Mouse (Mus musculus): ENCODE measurements around the gene 1700001C19Rik. TPM values are rescaled to one million over a fixed set of nuclear protein-coding genes. Genes with fewer than 3 reads are reported as not detected.

The 1700001C19Rik gene
- polyA plus RNA-seq, 1 experiment from 2014 or later: 0.45 TPM

DNA sequence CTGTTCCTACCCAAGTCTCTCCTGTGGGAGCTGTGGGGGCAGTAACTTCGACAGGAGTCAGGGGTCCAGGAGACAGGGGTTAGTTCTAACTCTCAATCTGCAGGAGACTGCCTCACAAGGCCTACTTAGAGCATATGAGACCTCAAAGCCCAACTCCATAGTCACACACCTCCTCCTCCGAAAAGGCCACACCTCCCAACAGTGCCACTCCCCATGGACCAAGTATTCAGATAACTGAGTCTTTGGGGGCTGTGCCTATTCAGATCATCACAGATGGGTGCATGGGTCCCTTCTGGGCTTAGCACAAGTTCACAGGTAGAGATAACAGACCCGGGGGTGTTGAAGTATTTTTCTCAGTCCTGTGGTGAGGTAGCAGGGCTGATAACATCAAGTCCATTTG, 24.5 kb upstream of the 1700001C19Rik start:
- Histone ChIP-seq H3K27ac (replicated peaks) (peak overlapping the region; percentile 18; the same call in 1 of the 2 replicates), H3K4me2 (replicated peaks; ENCODE audit: low read depth) (no peak overlapping the region), H3K36me3 (ENCODE audit: control insufficient read depth, insufficient read depth, low read length) (no peaks in the 10 kb centered on the region), H3K9ac (ENCODE audit: low read length) (0 out of 2 replicates have a peak overlapping the region, but pooled peaks have one; percentile 27), H3K27me3 (ENCODE audit: control insufficient read depth, insufficient read depth, low read length) (no peaks in the 10 kb centered on the region), H3K4me1 (replicated peaks; ENCODE audit: control insufficient read depth, insufficient read depth) (0 out of 2 replicates have a peak, but pooled peaks cover 3% of the 10 kb centered on the region), H3K9me3 (ENCODE audit: control insufficient read depth, low read length) (no peaks in the 10 kb centered on the region), H3K4me3 (ENCODE audit: low read depth, low read length) (no peak overlapping the region)
- TF ChIP-seq EP300 (optimal IDR thresholded peaks at IDR 0.05) (no peak), CTCF (IDR thresholded peaks at IDR 0.05; ENCODE audit: low read depth) (no peak)
- WGBS: 46% methylated on average over 3 of the region's 3 CpGs
- ATAC-seq (ENCODE audit: low FRiP score, low TSS enrichment) (no peak), DNase-seq (ENCODE audit: low spot score) (peak; percentile 19)

GRCm38 (mm10) chr17:47459341-47459919, 22.3 kb upstream of the 1700001C19Rik start:
- no peaks in the 10 kb centered on the region for H3K36me3 ChIP-seq (ENCODE audit: control insufficient read depth, insufficient read depth, low read length)
- no peak overlapping the region for H3K4me2 ChIP-seq (replicated peaks; ENCODE audit: low read depth)
- WGBS: 42% methylated on average over 3 of the region's 3 CpGs
- no peak for TF ChIP-seq CTCF (IDR thresholded peaks at IDR 0.05; ENCODE audit: low read depth)
- no peak for ATAC-seq (ENCODE audit: low FRiP score, low TSS enrichment)
- DNase-seq (ENCODE audit: low spot score): no peak
- no peaks in the 10 kb centered on the region for H3K27me3 ChIP-seq (ENCODE audit: control insufficient read depth, insufficient read depth, low read length)
- no peak overlapping the region for H3K4me3 ChIP-seq (ENCODE audit: low read depth, low read length)
- H3K9me3 ChIP-seq (ENCODE audit: control insufficient read depth, low read length): no peaks in the 10 kb centered on the region
- 0 out of 2 replicates have a peak, but pooled peaks cover 3% of the 10 kb centered on the region for H3K4me1 ChIP-seq (replicated peaks; ENCODE audit: control insufficient read depth, insufficient read depth)
- H3K27ac ChIP-seq (replicated peaks): no peak overlapping the region
- no peak overlapping the region for H3K9ac ChIP-seq (ENCODE audit: low read length)

DNA sequence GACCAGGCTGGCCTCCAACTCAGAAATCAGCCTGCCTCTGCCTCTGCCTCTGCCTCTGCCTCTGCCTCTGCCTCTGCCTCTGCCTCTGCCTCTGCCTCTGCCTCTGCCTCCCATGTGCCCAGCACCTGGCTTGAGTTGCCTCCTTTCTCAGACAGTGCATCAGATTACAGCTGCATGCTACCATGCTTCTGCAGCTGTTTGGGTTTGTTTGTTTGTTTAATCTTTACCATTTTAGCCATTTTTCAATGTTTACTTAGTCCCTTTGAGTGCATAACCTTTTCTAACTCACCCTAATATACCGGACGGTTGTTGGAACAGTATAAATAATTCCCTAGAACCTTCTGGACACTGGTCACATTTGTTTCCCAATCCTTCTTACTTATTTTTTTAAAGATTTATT, 21.8 kb upstream of the 1700001C19Rik start:
- H3K4me2 ChIP-seq (replicated peaks; ENCODE audit: low read depth): no peak overlapping the region
- H3K9me3 ChIP-seq (ENCODE audit: control insufficient read depth, low read length): no peaks in the 10 kb centered on the region
- H3K4me1 ChIP-seq (replicated peaks; ENCODE audit: control insufficient read depth, insufficient read depth): 0 out of 2 replicates have a peak, but pooled peaks cover 3% of the 10 kb centered on the region
- H3K36me3 ChIP-seq (ENCODE audit: control insufficient read depth, insufficient read depth, low read length): no peaks in the 10 kb centered on the region
- no peak for TF ChIP-seq EP300 (optimal IDR thresholded peaks at IDR 0.05)
- no peak for TF ChIP-seq CTCF (IDR thresholded peaks at IDR 0.05; ENCODE audit: low read depth)
- no peak overlapping the region for H3K27ac ChIP-seq (replicated peaks)
- DNase-seq (ENCODE audit: low spot score) (no peak), ATAC-seq (ENCODE audit: low FRiP score, low TSS enrichment) (no peak)
- no peak overlapping the region for H3K4me3 ChIP-seq (ENCODE audit: low read depth, low read length)
- WGBS: 61% methylated on average over 2 of the region's 2 CpGs
- no peaks in the 10 kb centered on the region for H3K27me3 ChIP-seq (ENCODE audit: control insufficient read depth, insufficient read depth, low read length)
- no peak overlapping the region for H3K9ac ChIP-seq (ENCODE audit: low read length)

- Histone ChIP-seq H3K4me2 (replicated peaks; ENCODE audit: low read depth) (no peak overlapping the region), H3K4me1 (replicated peaks; ENCODE audit: control insufficient read depth, insufficient read depth) (0 out of 2 replicates have a peak, but pooled peaks cover 3% of the 10 kb centered on the region), H3K36me3 (ENCODE audit: control insufficient read depth, insufficient read depth, low read length) (no peaks in the 10 kb centered on the region), H3K4me3 (ENCODE audit: low read depth, low read length) (no peak overlapping the region), H3K9me3 (ENCODE audit: control insufficient read depth, low read length) (no peaks in the 10 kb centered on the region), H3K27me3 (ENCODE audit: control insufficient read depth, insufficient read depth, low read length) (no peaks in the 10 kb centered on the region), H3K9ac (ENCODE audit: low read length) (no peak overlapping the region), H3K27ac (replicated peaks) (no peak overlapping the region)
- WGBS: 70% methylated on average over 13 of the region's 13 CpGs
- ATAC-seq (ENCODE audit: low FRiP score, low TSS enrichment) (no peak), DNase-seq (ENCODE audit: low spot score) (peak; percentile 13)
- no peak for TF ChIP-seq CTCF (IDR thresholded peaks at IDR 0.05; ENCODE audit: low read depth)
- no peak for TF ChIP-seq EP300 (optimal IDR thresholded peaks at IDR 0.05)
Measured at GRCm38 (mm10) chr17:47458310-47458709, 21.1 kb upstream of the 1700001C19Rik start.

GRCm38 (mm10) chr17:47454675-47455074, 17.5 kb upstream of the 1700001C19Rik start:
- Histone ChIP-seq H3K4me3 (ENCODE audit: low read depth, low read length) (no peak overlapping the region), H3K36me3 (ENCODE audit: control insufficient read depth, insufficient read depth, low read length) (no peaks in the 10 kb centered on the region), H3K27me3 (ENCODE audit: control insufficient read depth, insufficient read depth, low read length) (no peaks in the 10 kb centered on the region), H3K27ac (replicated peaks) (peak overlapping the region; percentile 0; the same call in 1 of the 2 replicates), H3K9ac (ENCODE audit: low read length) (no peak overlapping the region), H3K4me1 (replicated peaks; ENCODE audit: control insufficient read depth, insufficient read depth) (peaks cover 11% of the 10 kb centered on the region), H3K4me2 (replicated peaks; ENCODE audit: low read depth) (no peak overlapping the region), H3K9me3 (ENCODE audit: control insufficient read depth, low read length) (no peaks in the 10 kb centered on the region)
- DNase-seq (ENCODE audit: low spot score): peak; percentile 52
- TF ChIP-seq CTCF (IDR thresholded peaks at IDR 0.05; ENCODE audit: low read depth) (no peak), EP300 (optimal IDR thresholded peaks at IDR 0.05) (no peak)
- ATAC-seq (ENCODE audit: low FRiP score, low TSS enrichment): peak; percentile 25; the same call in 1 of the 2 replicates
- WGBS: 39% methylated on average over 8 of the region's 8 CpGs

GRCm38 (mm10) chr17:47452886-47453285, 15.7 kb upstream of the 1700001C19Rik start:
- no peak for TF ChIP-seq EP300 (optimal IDR thresholded peaks at IDR 0.05)
- no peak for TF ChIP-seq CTCF (IDR thresholded peaks at IDR 0.05; ENCODE audit: low read depth)
- no peak overlapping the region for H3K4me3 ChIP-seq (ENCODE audit: low read depth, low read length)
- H3K4me1 ChIP-seq (replicated peaks; ENCODE audit: control insufficient read depth, insufficient read depth): peaks cover 14% of the 10 kb centered on the region
- DNase-seq (ENCODE audit: low spot score): peak; percentile 19
- no peaks in the 10 kb centered on the region for H3K27me3 ChIP-seq (ENCODE audit: control insufficient read depth, insufficient read depth, low read length)
- no peaks in the 10 kb centered on the region for H3K9me3 ChIP-seq (ENCODE audit: control insufficient read depth, low read length)
- no peaks in the 10 kb centered on the region for H3K36me3 ChIP-seq (ENCODE audit: control insufficient read depth, insufficient read depth, low read length)
- H3K9ac ChIP-seq (ENCODE audit: low read length): no peak overlapping the region
- ATAC-seq (ENCODE audit: low FRiP score, low TSS enrichment): no peak
- no peak overlapping the region for H3K4me2 ChIP-seq (replicated peaks; ENCODE audit: low read depth)
- 44% methylated on average over 7 of the region's 7 CpGs for WGBS
- peak overlapping the region; percentile 40; the same call in 1 of the 2 replicates for H3K27ac ChIP-seq (replicated peaks)
